Mouse (Mus musculus) kidney, postnatal 0 days (tissue): Measurements from ENCODE around the gene Gm17402. TPM values are rescaled to one million over a fixed set of nuclear protein-coding genes. Genes with fewer than 3 reads are reported as not detected.
A peak's percentile ranks its signal among the peaks of the same experiment; 100 is the strongest.

Source experiments
- ATAC-seq: fragments of 200-750 bp; cut with Nextera tagmentation; replicated peaks from 2 replicates; pipeline ENCODE4 v1.8.0; 2017; ENCODE audit warnings: low read depth, moderate number of reproducible peaks, moderate TSS enrichment, moderate library complexity; ENCODE audit not compliant: low FRiP score
- DNase-seq: peaks from one replicate; pipeline ENCODE4 v3.0.0-alpha.2; 2016; ENCODE audit warnings: low spot score
- H3K27ac ChIP-seq: fragments of 300-500 bp; sonication (generic); 2 replicates; pipeline ENCODE4 v1.5.1; 2014; ENCODE audit warnings: mild to moderate bottlenecking
- H3K27me3 ChIP-seq: fragments of 300-500 bp; sonication (generic); 2 replicates; pipeline ENCODE4 v1.6.1; 2014; ENCODE audit warnings: low read length, mixed read lengths; ENCODE audit not compliant: insufficient read depth
- H3K36me3 ChIP-seq: fragments of 300-500 bp; sonication (generic); 2 replicates; pipeline ENCODE4 v1.6.1; 2014; ENCODE audit warnings: low read length, mixed read lengths; ENCODE audit not compliant: insufficient read depth
- H3K4me1 ChIP-seq: fragments of 300-500 bp; sonication (generic); replicated peaks from 2 replicates; pipeline ENCODE4 v1.6.1; 2014; ENCODE audit warnings: antibody characterized with exemption, low read length, mixed read lengths; ENCODE audit not compliant: insufficient read depth
- H3K4me2 ChIP-seq: fragments of 300-500 bp; sonication (generic); 2 replicates; pipeline ENCODE4 v1.6.1; 2014; ENCODE audit warnings: mild to moderate bottlenecking, low read length, moderate library complexity, mixed read lengths
- H3K4me3 ChIP-seq: fragments of 300-500 bp; sonication (generic); replicated peaks from 2 replicates; pipeline ENCODE4 v1.5.1; 2014; ENCODE audit warnings: low read depth, low read length
- H3K9ac ChIP-seq: fragments of 300-500 bp; sonication (generic); 2 replicates; pipeline ENCODE4 v1.6.1; 2014; ENCODE audit warnings: low read depth, low read length
- H3K9me3 ChIP-seq: fragments of 300-500 bp; sonication (generic); replicated peaks from 2 replicates; pipeline ENCODE4 v1.6.1; 2016; ENCODE audit warnings: low read length, inconsistent platforms, mixed read lengths
- CTCF ChIP-seq: IDR thresholded peaks from 2 replicates; pipeline ENCODE4 v1.5.1; 2016; ENCODE audit warnings: antibody characterized with exemption, low read depth, mild to moderate bottlenecking, moderate library complexity
- WGBS: fragments of 180-500 bp; shearing (Covaris S2); extraction: QIAGEN DNeasy Blood & Tissue Kit; methylation state at CpG from one replicate; pipeline ENCODE4 v1.1.7; 2014; 5-methylcytosine and 5-hydroxymethylcytosine counted together
- polyA plus RNA-seq: library from polyadenylated mRNA; unstranded; fragments of >200 nt; fragmentation: Nextera tagmentation; extraction: Ambion mirVana; gene quantifications from 2 replicates; pipeline ENCODE4 v1.2.1, GENCODE M21; 2015

The Gm17402 gene
- polyA plus RNA-seq, 1 experiment from 2014 or later = not detected

DNA sequence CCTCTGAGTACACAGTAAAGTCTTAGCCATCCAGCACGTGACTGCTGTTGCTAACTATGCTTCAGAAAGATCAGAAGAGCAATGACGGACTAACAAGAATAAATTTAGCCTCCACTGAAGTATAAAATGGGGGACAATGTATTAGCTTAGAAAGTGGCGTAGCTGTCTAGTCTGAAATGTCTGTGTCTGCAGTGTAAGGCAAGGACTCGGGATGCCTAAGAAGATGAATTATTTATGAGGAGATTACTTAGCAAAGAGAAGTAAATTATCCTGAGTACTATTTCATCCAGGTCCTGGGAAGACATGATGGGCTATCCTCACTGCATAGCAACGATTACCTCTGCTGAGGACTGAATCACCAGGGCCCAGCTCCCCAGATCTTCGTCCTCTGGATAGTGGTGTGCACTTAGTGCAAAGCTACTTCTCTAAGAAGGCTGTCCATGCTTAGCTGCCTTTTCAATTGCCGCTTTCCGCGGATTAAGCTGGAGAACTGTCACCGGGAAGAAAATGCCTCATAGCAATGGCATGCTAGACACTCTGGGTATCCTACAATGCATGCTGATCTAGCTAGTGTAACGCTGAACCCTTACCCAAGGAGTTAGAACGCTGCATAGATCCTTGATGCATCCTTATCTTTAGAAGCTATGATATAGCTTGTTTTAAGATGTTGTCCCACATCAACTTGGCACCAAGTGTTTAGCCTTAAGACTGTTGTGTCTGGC lies 23.4 kb downstream of the Gm17402 start:
- Histone ChIP-seq H3K36me3 (no peaks in the 10 kb centered on the region), H3K4me1 (no peaks in the 10 kb centered on the region), H3K4me3 (no peak overlapping the region), H3K4me2 (no peak overlapping the region), H3K9ac (no peak overlapping the region), H3K27ac (no peak overlapping the region), H3K9me3 (no peaks in the 10 kb centered on the region), H3K27me3 (no peaks in the 10 kb centered on the region)
- DNase-seq (no peak), ATAC-seq (no peak)
- WGBS = 81% methylated on average over 12 of the region's 12 CpGs
- no peak for TF ChIP-seq CTCF

DNA sequence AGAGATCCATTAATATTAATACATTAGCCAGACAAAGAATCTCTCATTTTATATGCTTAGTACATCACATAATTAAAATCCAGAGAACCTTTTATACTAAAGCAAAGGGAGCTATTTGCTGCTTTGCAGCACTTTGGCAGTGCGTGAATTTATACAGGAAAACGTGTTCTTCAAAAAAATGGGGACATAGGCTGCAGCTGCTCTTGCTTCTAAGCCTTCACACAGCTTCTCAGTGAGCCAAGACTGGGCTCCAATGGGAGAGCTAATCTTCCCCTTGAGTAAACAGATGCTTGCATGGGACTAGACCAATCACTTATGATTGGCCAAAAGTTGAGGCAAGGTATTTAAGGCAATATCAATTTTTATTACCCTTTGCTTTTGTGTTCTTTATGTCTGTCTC lies 28.3 kb downstream of the Gm17402 start:
- DNase-seq (no peak), ATAC-seq (no peak)
- no peak for TF ChIP-seq CTCF
- no peak overlapping the region for H3K4me2 ChIP-seq
- H3K4me3 ChIP-seq = no peak overlapping the region
- no peaks in the 10 kb centered on the region for H3K36me3 ChIP-seq
- H3K9ac ChIP-seq = no peak overlapping the region
- no peaks in the 10 kb centered on the region for H3K27me3 ChIP-seq
- no peak overlapping the region for H3K27ac ChIP-seq
- no peaks in the 10 kb centered on the region for H3K4me1 ChIP-seq
- WGBS = 61% methylated on average over 2 of the region's 2 CpGs
- H3K9me3 ChIP-seq = no peaks in the 10 kb centered on the region

DNA sequence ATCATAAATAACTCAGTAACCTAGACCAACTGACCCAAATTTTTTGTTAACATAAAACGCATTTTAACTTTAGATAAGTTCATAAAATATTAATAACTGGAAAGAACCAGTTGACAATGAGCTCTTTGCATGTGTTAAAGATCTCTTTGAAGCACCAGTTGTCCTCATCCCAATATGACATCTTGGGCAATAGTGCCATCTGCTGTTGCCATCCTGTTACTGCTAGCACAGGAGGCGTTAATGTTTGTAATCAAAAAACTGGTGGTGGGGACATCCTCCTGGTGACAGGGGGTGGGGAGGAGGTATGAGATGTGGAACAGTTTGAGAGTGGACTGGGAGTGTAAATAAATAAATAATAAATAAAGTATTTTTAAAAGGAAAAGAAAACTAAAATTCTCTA lies 30.4 kb downstream of the Gm17402 start:
- no peak overlapping the region for H3K4me2 ChIP-seq
- WGBS = 9% methylated on average over 2 of the region's 2 CpGs
- no peak overlapping the region for H3K9ac ChIP-seq
- TF ChIP-seq CTCF = peak; percentile 82
- H3K27me3 ChIP-seq = no peaks in the 10 kb centered on the region
- ATAC-seq = no peak
- H3K36me3 ChIP-seq = no peaks in the 10 kb centered on the region
- no peak overlapping the region for H3K4me3 ChIP-seq
- H3K4me1 ChIP-seq = no peaks in the 10 kb centered on the region
- no peaks in the 10 kb centered on the region for H3K9me3 ChIP-seq
- DNase-seq = peak; percentile 66
- no peak overlapping the region for H3K27ac ChIP-seq

DNA sequence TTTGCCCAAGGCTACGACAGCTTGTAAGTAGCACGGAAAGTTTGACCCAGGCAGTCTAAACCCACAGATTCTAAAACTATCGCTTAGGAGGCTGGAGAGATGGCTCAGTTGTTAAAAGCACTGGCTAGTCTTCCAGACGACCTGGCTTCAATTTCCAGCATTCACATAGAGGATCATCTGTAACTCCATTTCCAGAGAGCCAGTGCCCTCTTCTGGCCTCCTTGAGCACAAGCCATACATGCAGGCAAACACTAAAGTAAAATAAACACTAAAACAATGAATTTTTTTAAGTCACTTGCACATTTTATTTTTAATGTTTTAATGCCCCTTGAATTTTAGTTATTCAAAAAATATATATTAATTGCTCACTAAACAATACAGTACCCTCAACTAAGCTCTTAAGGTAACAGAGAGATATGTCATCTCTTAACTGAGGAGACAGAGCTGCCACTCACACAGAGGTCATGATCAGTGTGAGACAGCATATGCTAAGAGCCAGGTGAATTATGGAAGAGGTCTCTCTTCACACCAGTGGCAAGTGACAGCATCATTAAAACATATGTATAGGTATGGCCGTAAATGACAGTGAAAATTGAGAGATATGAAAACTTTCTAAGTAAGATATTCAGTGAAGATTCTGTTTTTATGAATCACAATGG lies 31.8 kb downstream of the Gm17402 start:
- peak; percentile 63 for TF ChIP-seq CTCF
- WGBS = 59% methylated on average over 5 of the region's 5 CpGs
- peak; percentile 30 for DNase-seq

DNA sequence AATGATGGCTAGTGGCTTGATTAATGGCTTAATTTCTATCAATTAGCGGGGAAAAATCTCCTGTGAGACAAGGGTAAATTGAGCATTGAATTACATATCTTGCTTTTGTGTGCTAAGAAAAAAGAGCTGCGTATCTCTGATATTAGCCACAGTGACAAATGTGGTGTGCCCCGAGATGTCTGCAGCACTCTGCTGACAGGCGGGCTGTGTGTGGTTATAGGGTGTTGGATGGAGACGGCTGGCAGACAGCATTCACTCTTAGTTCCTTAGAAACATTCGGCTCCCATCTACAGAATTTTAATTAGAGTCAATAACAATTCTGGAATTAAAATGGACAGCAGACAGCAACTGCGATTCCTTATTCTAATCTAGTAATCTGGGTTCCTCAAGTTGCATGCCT lies 34.0 kb downstream of the Gm17402 start:
- no peak for ATAC-seq
- 85% methylated on average over 7 of the region's 7 CpGs for WGBS

More for the DNA sequence above, 31.8 kb downstream of the Gm17402 start:
- Histone ChIP-seq H3K9me3 (no peaks in the 10 kb centered on the region), H3K4me1 (no peaks in the 10 kb centered on the region), H3K36me3 (no peaks in the 10 kb centered on the region), H3K27ac (no peak overlapping the region), H3K4me3 (no peak overlapping the region), H3K27me3 (no peaks in the 10 kb centered on the region), H3K9ac (no peak overlapping the region), H3K4me2 (no peak overlapping the region)
- ATAC-seq = no peak

DNA sequence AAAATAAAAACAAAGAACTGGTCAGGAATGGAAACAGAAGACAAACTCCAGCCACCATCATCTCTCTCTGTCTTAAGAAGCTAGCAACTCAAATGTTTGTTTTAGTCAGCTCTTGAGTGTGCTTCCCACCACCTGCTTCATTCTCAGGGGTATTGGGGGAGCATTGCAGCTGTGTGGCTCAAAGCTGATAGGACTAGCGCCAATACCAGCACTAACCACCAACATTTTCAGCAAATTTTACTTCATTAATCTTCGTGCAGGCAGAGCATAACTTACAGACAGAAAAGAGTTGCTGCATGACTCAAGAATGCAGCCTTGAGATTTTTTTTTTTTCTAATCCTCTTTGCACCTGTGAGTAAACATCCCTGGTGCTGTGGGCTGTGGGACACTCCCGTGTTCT lies 35.4 kb downstream of the Gm17402 start:
- Histone ChIP-seq H3K9me3 (no peaks in the 10 kb centered on the region), H3K36me3 (no peaks in the 10 kb centered on the region), H3K27me3 (no peaks in the 10 kb centered on the region), H3K27ac (no peak overlapping the region), H3K9ac (no peak overlapping the region), H3K4me3 (no peak overlapping the region), H3K4me2 (no peak overlapping the region), H3K4me1 (no peaks in the 10 kb centered on the region)
- DNase-seq = no peak
- no peak for ATAC-seq
- 61% methylated on average over 3 of the region's 3 CpGs for WGBS
- no peak for TF ChIP-seq CTCF

More for the DNA sequence above, 34.0 kb downstream of the Gm17402 start:
- Histone ChIP-seq H3K4me2 (no peak overlapping the region), H3K36me3 (no peaks in the 10 kb centered on the region), H3K9me3 (no peaks in the 10 kb centered on the region), H3K9ac (no peak overlapping the region), H3K27me3 (no peaks in the 10 kb centered on the region), H3K4me1 (no peaks in the 10 kb centered on the region), H3K4me3 (no peak overlapping the region), H3K27ac (no peak overlapping the region)
- no peak for DNase-seq
- TF ChIP-seq CTCF = no peak
